Mouse (Mus musculus) spleen, adult 2 months (tissue): ENCODE data around the gene Dgat2. TPM values are rescaled to one million over a fixed set of nuclear protein-coding genes. Genes with fewer than 3 reads are reported as not detected.

Experiments used
- DNase-seq, 2 experiments: peaks; one replicate each; pipeline versions ENCODE4 v3.0.0 to v3.0.0-alpha.2; 2012 to 2021; ENCODE audit warnings: low spot score in 2 of 2, low read depth in 1 of 2
- H3K27ac ChIP-seq: fragments of 200-500 bp; 2 replicates; pipeline ENCODE4 v1.5.1; 2012; ENCODE audit warnings: low read length, inconsistent platforms; ENCODE audit not compliant: insufficient read depth
- H3K27me3 ChIP-seq: fragments of 200-500 bp; 2 replicates; pipeline ENCODE4 v1.6.1; 2012; ENCODE audit warnings: mild to moderate bottlenecking, moderate library complexity, low read length, inconsistent platforms; ENCODE audit not compliant: control insufficient read depth, insufficient read depth
- H3K36me3 ChIP-seq: fragments of 200-500 bp; 2 replicates; pipeline ENCODE4 v1.6.1; 2012; ENCODE audit warnings: mild to moderate bottlenecking, low read length, inconsistent platforms; ENCODE audit not compliant: control insufficient read depth, insufficient read depth
- H3K4me1 ChIP-seq: fragments of 200-500 bp; 2 replicates; pipeline ENCODE4 v1.6.1; 2011; ENCODE audit warnings: inconsistent platforms; ENCODE audit not compliant: control insufficient read depth, insufficient read depth, insufficient read length
- H3K4me3 ChIP-seq: fragments of 200-500 bp; 2 replicates; pipeline ENCODE4 v1.5.1; 2011; ENCODE audit warnings: mild to moderate bottlenecking, inconsistent platforms; ENCODE audit not compliant: insufficient read depth, insufficient read length; ENCODE audit errors: extremely low read depth
- CTCF ChIP-seq: fragments of 200-500 bp; IDR thresholded peaks from 2 replicates; pipeline ENCODE4 v1.5.1; 2011; ENCODE audit warnings: mild to moderate bottlenecking, inconsistent platforms; ENCODE audit not compliant: insufficient read depth, insufficient read length, insufficient replicate concordance; ENCODE audit errors: extremely low read depth
- POLR2A ChIP-seq: fragments of 200-500 bp; IDR thresholded peaks from 2 replicates; pipeline ENCODE4 v1.6.1; 2011; ENCODE audit warnings: low read depth, low read length, inconsistent platforms
- WGBS: fragments of 180-500 bp; shearing (Covaris S2); methylation state at CpG from one replicate; pipeline ENCODE4 v1.1.7; 2018; 5-methylcytosine and 5-hydroxymethylcytosine counted together
- polyA plus RNA-seq: library from polyadenylated mRNA; depleted of rRNA; stranded (reverse); fragments of >200 nt; gene quantifications from 2 replicates; pipeline ENCODE4 v1.2.3, GENCODE M21; 2012

The Dgat2 gene
- polyA plus RNA-seq, 1 experiment: 12.8 TPM

- H3K4me1 ChIP-seq: peaks cover 41% of the 10 kb centered on the region; the same call in 1 of the 2 replicates
- TF ChIP-seq CTCF: no peak
- DNase-seq: no peak
- WGBS: 33% methylated on average over 12 of the region's 12 CpGs
- no peaks in the 10 kb centered on the region for H3K36me3 ChIP-seq
- H3K27me3 ChIP-seq: no peaks in the 10 kb centered on the region
- peak overlapping the region; percentile 46 for H3K4me3 ChIP-seq
- H3K27ac ChIP-seq: peak overlapping the region; percentile 55
These were observed 40.5 kb downstream of the Dgat2 start for GRCm38 (mm10) chr7:99141919-99142606.

GRCm38 (mm10) chr7:99140984-99141918, 41.3 kb downstream of the Dgat2 start, which contains the start of gene Uvrag:
TSS of gene Uvrag (minus strand) at chr7:99141141.
- Histone ChIP-seq H3K36me3 (0 out of 2 replicates have a peak, but pooled peaks cover 2% of the 10 kb centered on the region), H3K27ac (peak within 1 kb of the TSS; percentile 95), H3K4me3 (peak within 1 kb of the TSS; percentile 86), H3K4me1 (peaks cover 39% of the 10 kb centered on the region; the same call in 1 of the 2 replicates), H3K27me3 (no peaks in the 10 kb centered on the region)
- peak; percentile 93 for TF ChIP-seq POLR2A
- TF ChIP-seq CTCF: no peak
- DNase-seq: peak; percentile 98 to 100
- under 1% methylated on average over 51 of the region's 51 CpGs for WGBS

GRCm38 (mm10) chr7:99140511-99140910, 42.0 kb downstream of the Dgat2 start:
- 0 out of 2 replicates have a peak, but pooled peaks cover 2% of the 10 kb centered on the region for H3K36me3 ChIP-seq
- no peaks in the 10 kb centered on the region for H3K27me3 ChIP-seq
- no peak for TF ChIP-seq POLR2A
- TF ChIP-seq CTCF: no peak
- H3K4me1 ChIP-seq: peaks cover 35% of the 10 kb centered on the region; the same call in 1 of the 2 replicates
- under 1% methylated on average over 38 of the region's 39 CpGs for WGBS
- H3K4me3 ChIP-seq: peak overlapping the region; percentile 86
- H3K27ac ChIP-seq: peak overlapping the region; percentile 95
- no peak for DNase-seq

GRCm38 (mm10) chr7:99139841-99140491, 42.6 kb downstream of the Dgat2 start:
- no peak for TF ChIP-seq POLR2A
- TF ChIP-seq CTCF: no peak
- Histone ChIP-seq H3K27me3 (no peaks in the 10 kb centered on the region), H3K27ac (peak overlapping the region; percentile 95), H3K4me3 (peak overlapping the region; percentile 86), H3K36me3 (0 out of 2 replicates have a peak, but pooled peaks cover 2% of the 10 kb centered on the region), H3K4me1 (peaks cover 37% of the 10 kb centered on the region; the same call in 1 of the 2 replicates)
- DNase-seq: no peak
- under 1% methylated on average over 13 of the region's 13 CpGs for WGBS

- Histone ChIP-seq H3K27ac (no peak overlapping the region), H3K36me3 (0 out of 2 replicates have a peak, but pooled peaks cover 2% of the 10 kb centered on the region), H3K4me1 (peaks cover 25% of the 10 kb centered on the region; the same call in 1 of the 2 replicates), H3K27me3 (no peaks in the 10 kb centered on the region), H3K4me3 (no peak overlapping the region)
- TF ChIP-seq CTCF (no peak), POLR2A (no peak)
- DNase-seq: no peak
- 97% methylated on average over 4 of the region's 4 CpGs for WGBS
These were observed 45.0 kb downstream of the Dgat2 start for GRCm38 (mm10) chr7:99137541-99137940.

GRCm38 (mm10) chr7:99136789-99137188, 45.7 kb downstream of the Dgat2 start:
- H3K27ac ChIP-seq: no peak overlapping the region
- no peak for DNase-seq
- 82% methylated on average over 6 of the region's 6 CpGs for WGBS
- H3K4me3 ChIP-seq: no peak overlapping the region
- H3K36me3 ChIP-seq: 0 out of 2 replicates have a peak, but pooled peaks cover 2% of the 10 kb centered on the region
- peaks cover 19% of the 10 kb centered on the region; the same call in 1 of the 2 replicates for H3K4me1 ChIP-seq
- TF ChIP-seq POLR2A: no peak
- H3K27me3 ChIP-seq: no peaks in the 10 kb centered on the region
